Mouse (Mus musculus) cerebellum, adult 2 months (tissue): Measurements from ENCODE around the gene Mapk8ip2. TPM values are rescaled to one million over a fixed set of nuclear protein-coding genes. Genes with fewer than 3 reads are reported as not detected.

Experiments
- DNase-seq, 2 experiments: peaks; one replicate each; pipeline ENCODE4 v3.0.0; 2021
- H3K27ac ChIP-seq: fragments of 200-500 bp; 2 replicates; pipeline ENCODE4 v1.5.1; 2012; ENCODE audit warnings: low read length, control low read depth, inconsistent platforms; ENCODE audit not compliant: insufficient read depth
- H3K27me3 ChIP-seq: fragments of 200-500 bp; 2 replicates; pipeline ENCODE4 v1.6.1; 2012; ENCODE audit warnings: inconsistent platforms, mild to moderate bottlenecking, low read length, moderate library complexity; ENCODE audit not compliant: control insufficient read depth, insufficient read depth
- H3K4me1 ChIP-seq: fragments of 200-500 bp; 2 replicates; pipeline ENCODE4 v1.6.1; 2011; ENCODE audit warnings: low read length; ENCODE audit not compliant: control insufficient read depth, insufficient read depth
- H3K4me3 ChIP-seq: fragments of 200-500 bp; replicated peaks from 2 replicates; pipeline ENCODE3; 2011; ENCODE audit warnings: mild to moderate bottlenecking, low read depth, low read length, control low read depth; ENCODE audit not compliant: insufficient read depth
- CTCF ChIP-seq: fragments of 200-500 bp; IDR thresholded peaks from 2 replicates; pipeline ENCODE4 v1.5.1; 2011; ENCODE audit warnings: low read depth, mild to moderate bottlenecking, control low read depth, low read length, moderate library complexity, borderline replicate concordance; ENCODE audit not compliant: insufficient read depth
- POLR2A ChIP-seq: fragments of 200-500 bp; IDR thresholded peaks from 2 replicates; pipeline ENCODE4 v1.6.1; 2011; ENCODE audit warnings: low read length, control low read depth, borderline replicate concordance; ENCODE audit not compliant: insufficient read depth
- WGBS: fragments of 180-500 bp; shearing (Covaris S2); methylation state at CpG from one replicate; pipeline ENCODE4 v1.1.7; 2018; 5-methylcytosine and 5-hydroxymethylcytosine counted together
- polyA plus RNA-seq: library from polyadenylated mRNA; depleted of rRNA; stranded (reverse); fragments of >200 nt; gene quantifications from 2 replicates; pipeline ENCODE4 v1.2.3, GENCODE M21; 2012; rRNA removed

Gene Mapk8ip2
- polyA plus RNA-seq, 1 experiment: 192 TPM

DNA sequence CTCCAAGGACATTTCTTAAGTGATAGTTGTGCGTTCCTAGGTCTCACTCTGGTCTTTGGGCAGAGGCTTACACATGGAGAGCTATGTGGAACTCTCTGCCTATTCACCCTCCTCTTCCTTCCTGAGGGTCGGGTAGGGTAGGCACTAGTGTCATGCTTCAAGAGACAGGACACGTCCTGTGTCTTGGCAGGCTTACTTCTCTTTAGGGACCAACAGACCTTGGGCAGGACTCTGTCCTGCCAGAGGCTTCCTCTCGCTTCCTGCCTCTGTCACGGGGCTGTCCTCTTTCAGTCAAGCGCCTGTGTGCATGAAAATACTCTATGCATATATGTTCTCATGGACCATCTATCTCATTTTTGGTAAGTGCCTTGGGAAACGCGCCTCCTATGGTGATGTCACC lies 54.0 kb downstream of the Mapk8ip2 start:
- Histone ChIP-seq H3K4me3 (no peak overlapping the region), H3K27me3 (no peaks in the 10 kb centered on the region), H3K4me1 (no peaks in the 10 kb centered on the region), H3K27ac (no peak overlapping the region)
- no peak for DNase-seq
- 87% methylated on average over 8 of the region's 8 CpGs for WGBS
- TF ChIP-seq POLR2A: no peak
- TF ChIP-seq CTCF: no peak

DNA sequence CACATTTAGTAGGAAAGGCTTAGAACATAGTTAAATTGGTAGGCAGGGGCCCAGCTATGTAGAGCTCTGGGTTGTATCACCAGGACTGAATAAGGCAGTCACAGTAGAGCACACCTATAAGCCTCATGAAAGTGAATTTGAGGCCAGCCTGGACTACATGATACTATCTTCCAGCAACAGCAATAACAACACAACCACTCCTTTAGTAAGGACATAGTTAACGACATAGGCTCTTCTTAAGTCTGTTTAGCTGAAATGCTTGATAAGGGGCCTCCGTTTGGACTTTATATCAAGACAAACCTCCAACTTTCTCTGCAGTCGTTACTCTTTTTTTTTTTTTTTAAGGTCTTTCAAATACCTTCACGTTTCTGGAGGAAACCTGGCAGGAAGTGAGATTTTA lies 59.0 kb downstream of the Mapk8ip2 start:
- WGBS: 88% methylated on average over 4 of the region's 4 CpGs
- TF ChIP-seq CTCF (no peak), POLR2A (no peak)
- DNase-seq: no peak
- Histone ChIP-seq H3K4me1 (no peaks in the 10 kb centered on the region), H3K27ac (no peak overlapping the region), H3K27me3 (no peaks in the 10 kb centered on the region), H3K4me3 (no peak overlapping the region)

Other genes with a start within 250 kb of the Mapk8ip2 start
- gene Ppp6r2, start 242.4 kb upstream of the Mapk8ip2 start, polyA plus RNA-seq: 240 and 262 TPM in 2 replicates
- gene Sbf1, start 138.6 kb upstream of the Mapk8ip2 start, polyA plus RNA-seq: 321 and 324 TPM in 2 replicates
- gene Adm2, start 131.2 kb upstream of the Mapk8ip2 start, polyA plus RNA-seq: not detected in 2 replicates
- not detected in 2 replicates for gene Miox, start 119.5 kb upstream of the Mapk8ip2 start, polyA plus RNA-seq
- gene Lmf2, start 98.3 kb upstream of the Mapk8ip2 start, polyA plus RNA-seq: 21.0 and 21.1 TPM in 2 replicates
- 134 and 137 TPM in 2 replicates for gene Ncaph2, start 98.2 kb upstream of the Mapk8ip2 start, polyA plus RNA-seq
- gene Sco2, start 80.1 kb upstream of the Mapk8ip2 start, polyA plus RNA-seq: 59.7 and 60.3 TPM in 2 replicates
- gene Tymp, start 76.9 kb upstream of the Mapk8ip2 start, polyA plus RNA-seq: 5.5 and 5.7 TPM in 2 replicates
- 18.3 and 24.4 TPM in 2 replicates for gene Odf3b, start 74.6 kb upstream of the Mapk8ip2 start, polyA plus RNA-seq
- 2.6 and 2.9 TPM in 2 replicates for gene Klhdc7b, start 69.0 kb upstream of the Mapk8ip2 start, polyA plus RNA-seq
- gene Syce3, start 43.4 kb upstream of the Mapk8ip2 start, polyA plus RNA-seq: not detected in 2 replicates
- 7.8 and 8.2 TPM in 2 replicates for gene Cpt1b, start 28.1 kb upstream of the Mapk8ip2 start, polyA plus RNA-seq
- 4.2 and 4.7 TPM in 2 replicates for gene C730034F03Rik, start 24.3 kb upstream of the Mapk8ip2 start, polyA plus RNA-seq
- 0.15 and 0.51 TPM in 2 replicates for gene Gm44502, start 24.2 kb upstream of the Mapk8ip2 start, polyA plus RNA-seq
- gene Chkb, start 24.0 kb upstream of the Mapk8ip2 start, polyA plus RNA-seq: 101 and 102 TPM in 2 replicates
- gene Arsa, start 23.5 kb downstream of the Mapk8ip2 start, polyA plus RNA-seq: 39.2 and 40.9 TPM in 2 replicates
- gene Shank3, start 45.7 kb downstream of the Mapk8ip2 start, polyA plus RNA-seq: 84.7 and 97.2 TPM in 2 replicates
- gene Acr, start 114.4 kb downstream of the Mapk8ip2 start, polyA plus RNA-seq: 2.4 and 2.6 TPM in 2 replicates
- gene Rabl2, start 138.0 kb downstream of the Mapk8ip2 start, polyA plus RNA-seq: 79.8 and 83.4 TPM in 2 replicates